Mouse (Mus musculus) limb, embryonic 11.5 days (tissue): ENCODE measurements around the gene Gtf2f1. TPM values are rescaled to one million over a fixed set of nuclear protein-coding genes. Genes with fewer than 3 reads are reported as not detected.

Experiments
- ATAC-seq: fragments of 200-750 bp; cut with Nextera tagmentation; 2 replicates; pipeline ENCODE4 v1.8.0; 2017; ENCODE audit warnings: low read depth; ENCODE audit not compliant: insufficient number of reproducible peaks, low FRiP score, low TSS enrichment
- DNase-seq: peaks from one replicate; pipeline ENCODE4 v3.0.0-alpha.2; 2015; ENCODE audit warnings: low spot score
- H3K27ac ChIP-seq: fragments of 300-500 bp; sonication (generic); replicated peaks from 2 replicates; pipeline ENCODE4 v1.5.1; 2014; ENCODE audit warnings: low read depth, mild to moderate bottlenecking, low read length
- H3K27me3 ChIP-seq: fragments of 300-500 bp; sonication (generic); 2 replicates; pipeline ENCODE4 v1.6.1; 2014; ENCODE audit warnings: mild to moderate bottlenecking, low read length, mixed read lengths; ENCODE audit not compliant: control insufficient read depth, insufficient read depth
- H3K36me3 ChIP-seq: fragments of 300-500 bp; sonication (generic); 2 replicates; pipeline ENCODE4 v1.6.1; 2014; ENCODE audit warnings: mild to moderate bottlenecking, low read length, moderate library complexity, mixed read lengths; ENCODE audit not compliant: control insufficient read depth, insufficient read depth
- H3K4me1 ChIP-seq: fragments of 300-500 bp; sonication (generic); 2 replicates; pipeline ENCODE4 v1.6.1; 2014; ENCODE audit warnings: low read length, mixed read lengths; ENCODE audit not compliant: control insufficient read depth, insufficient read depth
- H3K4me2 ChIP-seq: fragments of 300-500 bp; sonication (generic); 2 replicates; pipeline ENCODE4 v1.6.1; 2014; ENCODE audit warnings: low read depth, mild to moderate bottlenecking, moderate library complexity; ENCODE audit not compliant: severe bottlenecking
- H3K4me3 ChIP-seq: fragments of 300-500 bp; sonication (generic); 2 replicates; pipeline ENCODE4 v1.5.1; 2014; ENCODE audit warnings: low read depth, low read length
- H3K9ac ChIP-seq: fragments of 300-500 bp; sonication (generic); 2 replicates; pipeline ENCODE4 v1.6.1; 2014; ENCODE audit warnings: mild to moderate bottlenecking, low read length
- H3K9me3 ChIP-seq: fragments of 300-500 bp; sonication (generic); 2 replicates; pipeline ENCODE4 v1.6.1; 2016; ENCODE audit warnings: low read length; ENCODE audit not compliant: control insufficient read depth
- WGBS: fragments of 180-500 bp; shearing (Covaris S2); extraction: QIAGEN DNeasy Blood & Tissue Kit; methylation state at CpG from one replicate; pipeline ENCODE4 v1.1.7; 2014; 5-methylcytosine and 5-hydroxymethylcytosine counted together
- polyA plus RNA-seq: library from polyadenylated mRNA; unstranded; fragments of >200 nt; fragmentation: Nextera tagmentation; extraction: Ambion mirVana; gene quantifications from 2 replicates; pipeline ENCODE4 v1.2.1, GENCODE M21; 2014

The Gtf2f1 gene
- polyA plus RNA-seq, 1 experiment from 2014 or later: 76.6 TPM

GRCm38 (mm10) chr17:56974708-56975240 is 36.3 kb downstream of the Gtf2f1 start:
- H3K27ac ChIP-seq: no peak overlapping the region
- WGBS: 79% methylated on average over 5 of the region's 5 CpGs
- H3K36me3 ChIP-seq: no peaks in the 10 kb centered on the region
- no peaks in the 10 kb centered on the region for H3K4me1 ChIP-seq
- ATAC-seq (no peak), DNase-seq (no peak)
- no peak overlapping the region for H3K4me2 ChIP-seq
- no peak overlapping the region for H3K4me3 ChIP-seq
- no peaks in the 10 kb centered on the region for H3K9me3 ChIP-seq
- no peak overlapping the region for H3K9ac ChIP-seq
- no peaks in the 10 kb centered on the region for H3K27me3 ChIP-seq

- DNase-seq (no peak), ATAC-seq (no peak)
- no peak overlapping the region for H3K4me2 ChIP-seq
- no peak overlapping the region for H3K9ac ChIP-seq
- no peak overlapping the region for H3K27ac ChIP-seq
- no peaks in the 10 kb centered on the region for H3K27me3 ChIP-seq
- H3K9me3 ChIP-seq: no peaks in the 10 kb centered on the region
- H3K4me3 ChIP-seq: no peak overlapping the region
- H3K36me3 ChIP-seq: no peaks in the 10 kb centered on the region
- 60% methylated on average over 13 of the region's 14 CpGs for WGBS
- no peaks in the 10 kb centered on the region for H3K4me1 ChIP-seq
Measured at GRCm38 (mm10) chr17:56973956-56974707, 37.0 kb downstream of the Gtf2f1 start.

GRCm38 (mm10) chr17:56970081-56970480 is 41.0 kb downstream of the Gtf2f1 start:
- no peak for DNase-seq
- H3K9ac ChIP-seq: no peak overlapping the region
- H3K27ac ChIP-seq: no peak overlapping the region
- ATAC-seq: no peak
- no peak overlapping the region for H3K4me3 ChIP-seq
- 67% methylated on average over 5 of the region's 5 CpGs for WGBS
- H3K4me1 ChIP-seq: no peaks in the 10 kb centered on the region
- H3K4me2 ChIP-seq: no peak overlapping the region
- H3K36me3 ChIP-seq: no peaks in the 10 kb centered on the region
- no peaks in the 10 kb centered on the region for H3K9me3 ChIP-seq
- no peaks in the 10 kb centered on the region for H3K27me3 ChIP-seq

DNA sequence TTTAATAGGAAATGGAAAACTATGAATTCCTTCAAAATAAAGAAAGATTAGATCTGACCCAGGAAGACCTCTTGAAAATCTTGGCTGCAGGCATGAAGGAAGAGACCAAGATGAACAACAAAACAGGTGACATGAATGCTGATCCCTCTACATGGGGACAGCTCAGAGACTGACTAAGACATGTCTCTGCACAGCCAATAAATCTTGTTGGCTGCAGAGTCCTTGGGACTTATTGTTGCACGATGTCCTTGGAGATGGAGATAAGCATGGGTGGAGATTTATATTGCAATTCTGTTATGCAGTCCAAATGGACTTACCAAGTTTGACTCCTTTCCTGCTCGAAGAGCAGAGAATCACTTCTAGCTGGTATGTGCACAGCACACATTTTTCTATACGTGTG is 41.8 kb downstream of the Gtf2f1 start:
- H3K4me2 ChIP-seq: no peak overlapping the region
- H3K9me3 ChIP-seq: no peaks in the 10 kb centered on the region
- no peak for DNase-seq
- no peak overlapping the region for H3K9ac ChIP-seq
- WGBS: 64% methylated on average over 3 of the region's 3 CpGs
- ATAC-seq: no peak
- no peak overlapping the region for H3K4me3 ChIP-seq
- H3K4me1 ChIP-seq: no peaks in the 10 kb centered on the region
- no peaks in the 10 kb centered on the region for H3K36me3 ChIP-seq
- H3K27ac ChIP-seq: no peak overlapping the region
- no peaks in the 10 kb centered on the region for H3K27me3 ChIP-seq

DNA sequence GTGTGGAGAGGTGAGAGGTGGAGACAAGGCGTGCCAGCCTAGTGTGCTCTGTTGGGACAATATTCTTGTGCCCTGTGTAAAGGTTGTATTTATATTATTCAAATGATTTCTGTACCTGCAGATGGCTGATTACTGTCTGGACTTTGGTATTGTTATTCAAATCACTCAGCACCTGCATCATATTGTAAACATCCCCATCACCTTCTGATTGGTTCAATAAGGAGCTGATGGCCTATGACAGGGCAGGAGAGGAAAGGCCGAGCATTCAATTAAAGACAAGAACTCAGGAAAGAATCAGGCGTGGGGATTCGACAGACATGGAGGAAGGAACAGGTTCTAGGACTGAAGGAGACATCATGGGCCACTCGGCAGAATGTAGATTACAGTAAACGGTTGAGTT is 47.4 kb downstream of the Gtf2f1 start:
- H3K9me3 ChIP-seq: no peaks in the 10 kb centered on the region
- no peaks in the 10 kb centered on the region for H3K4me1 ChIP-seq
- H3K27ac ChIP-seq: no peak overlapping the region
- H3K36me3 ChIP-seq: no peaks in the 10 kb centered on the region
- H3K9ac ChIP-seq: no peak overlapping the region
- WGBS: 74% methylated on average over 6 of the region's 6 CpGs
- H3K4me2 ChIP-seq: no peak overlapping the region
- ATAC-seq (no peak), DNase-seq (no peak)
- H3K27me3 ChIP-seq: no peaks in the 10 kb centered on the region
- no peak overlapping the region for H3K4me3 ChIP-seq

GRCm38 (mm10) chr17:56962642-56963405 is 48.3 kb downstream of the Gtf2f1 start:
- Histone ChIP-seq H3K4me3 (no peak overlapping the region), H3K4me1 (no peaks in the 10 kb centered on the region), H3K27ac (no peak overlapping the region), H3K9me3 (no peaks in the 10 kb centered on the region), H3K36me3 (no peaks in the 10 kb centered on the region), H3K4me2 (no peak overlapping the region), H3K9ac (no peak overlapping the region), H3K27me3 (no peaks in the 10 kb centered on the region)
- DNase-seq: no peak
- no peak for ATAC-seq
- WGBS: 79% methylated on average over 5 of the region's 5 CpGs

DNA sequence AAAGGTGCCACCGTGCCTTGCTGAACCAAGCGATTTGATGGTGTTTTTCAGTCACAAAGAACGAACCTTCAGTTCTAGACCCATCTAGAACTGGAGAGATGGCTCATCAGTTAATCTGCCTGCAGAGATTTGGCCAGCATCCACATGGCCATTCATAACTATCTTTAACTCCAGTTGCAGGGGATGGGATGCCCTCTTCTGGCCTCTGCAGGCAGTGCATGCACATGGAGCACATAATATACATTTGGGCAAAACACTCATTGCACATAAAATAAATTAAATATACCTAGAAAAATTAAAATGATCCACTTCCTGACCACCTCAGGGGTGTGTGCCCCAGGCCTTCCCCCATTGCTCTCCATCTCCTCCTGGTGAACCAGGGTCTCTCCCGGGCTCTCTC is 49.2 kb downstream of the Gtf2f1 start:
- Histone ChIP-seq H3K27ac (no peak overlapping the region), H3K9me3 (no peaks in the 10 kb centered on the region), H3K4me3 (no peak overlapping the region), H3K4me2 (no peak overlapping the region), H3K36me3 (no peaks in the 10 kb centered on the region), H3K27me3 (no peaks in the 10 kb centered on the region), H3K9ac (no peak overlapping the region), H3K4me1 (no peaks in the 10 kb centered on the region)
- 91% methylated on average over 4 of the region's 4 CpGs for WGBS
- ATAC-seq (no peak), DNase-seq (no peak)

DNA sequence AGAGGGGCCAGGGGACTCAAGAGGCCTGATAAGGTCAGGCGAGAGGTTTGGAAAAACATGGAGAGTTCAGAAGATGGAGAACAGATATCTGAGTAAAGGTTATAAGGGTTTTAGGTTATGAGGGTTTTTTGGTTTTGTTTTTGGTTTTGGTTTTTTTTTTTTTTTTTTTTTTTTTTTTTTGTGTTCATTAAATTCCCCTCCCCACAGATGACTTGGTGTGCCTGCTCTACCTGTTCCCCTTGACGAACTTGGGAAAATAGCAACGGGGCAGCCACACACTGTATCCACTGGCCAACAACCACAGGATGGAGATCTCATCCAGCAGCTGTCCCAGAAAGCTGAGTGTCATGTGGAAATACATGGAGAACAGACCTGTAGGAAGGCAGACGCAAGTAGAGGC is 52.4 kb downstream of the Gtf2f1 start:
- Histone ChIP-seq H3K27me3 (no peaks in the 10 kb centered on the region), H3K4me3 (no peak overlapping the region), H3K36me3 (no peaks in the 10 kb centered on the region), H3K4me1 (no peaks in the 10 kb centered on the region), H3K9ac (no peak overlapping the region), H3K27ac (no peak overlapping the region), H3K4me2 (no peak overlapping the region), H3K9me3 (no peaks in the 10 kb centered on the region)
- no peak for DNase-seq
- WGBS: 76% methylated on average over 4 of the region's 4 CpGs
- no peak for ATAC-seq
